Mouse (Mus musculus) liver, embryonic 14.5 days (tissue): ENCODE results near the gene Hspb6.

Source experiments
- CTCF ChIP-seq: IDR thresholded peaks from 2 replicates; pipeline ENCODE4 v1.5.1; 2016; ENCODE audit warnings: antibody characterized with exemption, low read depth, control low read depth
- EP300 ChIP-seq: IDR thresholded peaks from 2 replicates; pipeline ENCODE4 v1.6.1; 2016; ENCODE audit warnings: antibody characterized with exemption, low read depth

DNA sequence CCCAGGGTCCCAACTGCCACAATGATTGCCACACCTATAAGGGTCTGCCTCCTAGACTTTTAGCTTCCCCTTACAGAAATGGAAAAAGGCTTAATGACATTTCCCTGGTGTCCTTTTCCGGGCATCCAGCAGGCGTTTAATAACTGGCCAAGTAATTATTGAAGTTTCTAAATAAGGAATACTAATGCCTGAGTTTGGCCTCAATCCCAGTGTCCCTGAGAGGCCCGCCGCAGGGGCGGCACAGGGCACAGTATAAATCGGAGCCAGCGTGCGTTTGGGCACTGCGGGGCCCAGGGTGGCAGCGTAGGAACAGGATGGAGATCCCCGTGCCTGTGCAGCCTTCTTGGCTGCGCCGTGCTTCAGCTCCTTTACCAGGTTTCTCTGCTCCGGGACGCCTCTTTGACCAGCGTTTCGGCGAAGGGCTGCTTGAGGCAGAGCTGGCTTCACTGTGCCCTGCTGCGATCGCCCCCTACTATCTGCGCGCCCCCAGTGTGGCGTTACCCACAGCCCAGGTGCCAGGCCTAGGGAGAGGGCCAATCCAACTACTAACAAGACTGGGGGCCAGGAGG is 1.1 kb downstream of the Hspb6 start:
- no peak for TF ChIP-seq EP300
- no peak for TF ChIP-seq CTCF
